Mouse (Mus musculus): Measurements from ENCODE around the gene Yars. TPM values are rescaled to one million over a fixed set of nuclear protein-coding genes. Genes with fewer than 3 reads are reported as not detected.
A peak's percentile ranks its signal among the peaks of the same experiment; 100 is the strongest.

Yars gene
- polyA plus RNA-seq (2014; fragmentation: Nextera tagmentation; extraction: Ambion mirVana): 74.9 and 78.3 TPM in 2 replicates

DNA sequence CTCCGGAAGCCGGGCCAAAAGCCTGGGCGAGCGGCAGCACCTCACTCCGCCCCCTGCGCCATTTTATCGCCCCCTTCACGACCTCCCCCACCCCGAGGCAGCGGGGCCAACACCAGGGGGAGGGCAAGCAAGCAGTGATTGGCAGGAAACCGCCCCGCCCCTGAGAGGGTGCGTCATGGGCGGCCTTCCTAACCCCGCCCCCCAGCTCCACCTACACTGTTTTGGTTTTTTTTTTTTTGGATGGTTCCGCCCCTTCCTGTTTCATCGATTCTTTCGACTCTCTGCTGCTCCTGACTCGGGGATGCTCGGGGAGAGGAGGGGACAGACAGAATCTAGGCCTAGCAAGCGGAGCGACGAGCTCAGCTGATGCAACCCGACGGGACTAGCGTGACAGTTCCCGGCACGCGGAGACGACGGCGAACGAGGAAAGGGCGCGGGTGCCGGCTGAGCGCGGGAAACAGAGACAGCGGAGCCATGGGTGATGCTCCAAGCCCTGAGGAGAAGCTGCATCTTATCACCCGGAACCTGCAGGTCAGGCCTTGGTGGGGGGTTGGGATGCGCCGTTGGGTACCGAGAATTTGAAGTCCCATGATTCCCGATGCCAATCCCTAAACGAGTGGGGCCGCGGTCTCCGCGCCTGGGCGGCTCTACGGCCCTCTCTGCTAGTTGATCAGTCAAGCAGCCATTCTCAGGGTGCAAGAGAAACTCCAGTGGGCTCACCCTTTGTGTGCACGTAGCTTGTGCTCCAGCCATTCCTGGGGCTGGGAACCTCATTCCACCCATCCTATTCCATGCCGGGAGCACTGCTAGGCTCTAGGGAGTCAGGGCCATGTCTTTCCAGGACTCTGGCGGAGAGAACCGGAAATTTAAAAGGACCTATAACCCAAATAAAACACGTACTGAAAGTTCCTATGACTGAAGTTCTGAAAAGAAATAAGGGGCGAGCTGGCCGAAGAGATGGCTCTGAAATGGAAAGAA, at the start of gene Yars, which contains the start of gene S100pbp:
Gene Yars, plus strand, starts transcription at position 219 of the 978 bp plus-strand sequence.
Gene S100pbp, minus strand, starts transcription at position 186 of the 978 bp plus-strand sequence.
- peak within 1 kb of the TSS; percentile 84 for H3K4me3 ChIP-seq (ENCODE audit: low read depth, low read length)
- H3K27me3 ChIP-seq (replicated peaks; ENCODE audit: control insufficient read depth, insufficient read depth, low read length): no peaks in the 10 kb centered on the region
- no peaks in the 10 kb centered on the region for H3K9me3 ChIP-seq (ENCODE audit: control insufficient read depth, low read length)
- H3K4me2 ChIP-seq (ENCODE audit: low read depth, low read length): peak within 1 kb of the TSS; percentile 68
- 0 out of 2 replicates have a peak, but pooled peaks cover 4% of the 10 kb centered on the region for H3K36me3 ChIP-seq (ENCODE audit: control insufficient read depth, insufficient read depth, low read length)
- peaks cover 11% of the 10 kb centered on the region for H3K4me1 ChIP-seq (ENCODE audit: control insufficient read depth, insufficient read depth, low read length)
- ATAC-seq (ENCODE audit: low read depth) (peak; percentile 89), DNase-seq (ENCODE audit: low spot score) (peak; percentile 98)
- H3K27ac ChIP-seq (replicated peaks; ENCODE audit: low read depth, low read length): peak within 1 kb of the TSS; percentile 91
- peak within 1 kb of the TSS; percentile 84 for H3K9ac ChIP-seq (ENCODE audit: low read depth, low read length)
- WGBS: under 1% methylated on average over 54 of the region's 58 CpGs

DNA sequence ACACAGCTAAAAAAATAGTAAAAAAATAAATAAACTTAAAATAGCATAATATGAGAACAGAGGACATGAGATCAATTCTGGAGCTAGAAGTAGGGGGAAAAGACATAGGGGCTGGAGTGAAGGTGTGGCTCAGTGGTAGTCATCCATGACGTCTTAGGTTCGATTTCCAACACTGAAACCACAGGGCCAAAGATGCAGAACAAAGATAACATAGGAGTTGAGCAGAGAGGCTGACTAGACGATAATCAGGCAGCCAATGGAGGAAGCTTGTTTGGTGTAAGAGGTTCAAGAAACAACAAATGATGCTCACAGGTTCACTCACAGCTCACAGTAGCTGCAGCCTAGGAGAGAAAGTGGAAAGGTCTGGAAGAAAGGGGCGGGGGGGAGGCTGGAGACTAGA, 48.8 kb upstream of the Yars start:
- H3K4me3 ChIP-seq (ENCODE audit: low read depth, low read length): no peak overlapping the region
- no peak overlapping the region for H3K4me2 ChIP-seq (ENCODE audit: low read depth, low read length)
- no peaks in the 10 kb centered on the region for H3K9me3 ChIP-seq (ENCODE audit: control insufficient read depth, low read length)
- DNase-seq (ENCODE audit: low spot score) (no peak), ATAC-seq (ENCODE audit: low read depth) (no peak)
- 73% methylated on average over 4 of the region's 4 CpGs for WGBS
- H3K27me3 ChIP-seq (replicated peaks; ENCODE audit: control insufficient read depth, insufficient read depth, low read length): peaks cover 10% of the 10 kb centered on the region
- 0 out of 2 replicates have a peak, but pooled peaks cover 4% of the 10 kb centered on the region for H3K36me3 ChIP-seq (ENCODE audit: control insufficient read depth, insufficient read depth, low read length)
- H3K9ac ChIP-seq (ENCODE audit: low read depth, low read length): no peak overlapping the region
- H3K4me1 ChIP-seq (ENCODE audit: control insufficient read depth, insufficient read depth, low read length): peaks cover 25% of the 10 kb centered on the region
- H3K27ac ChIP-seq (replicated peaks; ENCODE audit: low read depth, low read length): no peak overlapping the region

DNA sequence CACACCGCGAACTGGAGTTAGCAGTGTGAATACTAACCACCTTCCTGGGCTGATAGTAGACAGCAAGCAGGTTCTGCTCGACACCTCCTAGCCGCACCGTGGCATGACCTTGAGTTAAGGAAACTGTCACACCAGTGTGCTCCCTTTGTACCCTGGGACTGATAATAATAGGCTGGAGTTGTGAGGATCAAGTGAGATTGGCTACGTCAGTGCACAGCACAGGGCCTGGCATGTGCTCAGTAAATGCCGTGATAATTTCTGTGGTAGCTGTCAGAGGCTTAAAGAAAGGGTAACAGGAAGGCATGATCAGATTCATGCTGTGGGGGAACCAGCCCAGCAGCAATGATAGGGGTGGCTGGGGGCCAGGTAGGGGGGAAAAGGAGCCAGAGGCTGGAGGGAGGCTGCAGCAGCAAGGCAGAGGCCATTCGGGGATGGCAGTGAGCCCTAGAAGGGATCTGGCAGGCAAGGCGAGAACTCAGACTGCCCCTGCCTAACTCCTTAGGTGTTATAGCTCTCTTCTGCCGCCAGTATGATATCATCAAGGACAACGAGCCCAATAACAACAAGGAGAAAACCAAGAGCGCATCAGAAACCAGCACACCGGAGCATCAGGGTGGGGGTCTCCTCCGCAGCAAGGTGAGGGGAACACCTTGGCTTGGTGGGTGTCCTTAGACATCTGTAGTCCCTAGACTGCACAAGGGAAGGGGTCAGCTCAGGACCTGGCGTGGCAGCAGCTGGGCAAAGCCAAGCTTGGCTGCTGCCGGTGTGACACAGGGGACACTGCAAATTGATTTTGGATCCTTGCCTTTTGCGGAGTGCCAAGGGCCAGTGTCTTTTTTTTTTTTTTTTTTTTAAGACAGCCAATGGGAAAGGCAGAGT, 47.8 kb upstream of the Yars start:
- Histone ChIP-seq H3K27ac (replicated peaks; ENCODE audit: low read depth, low read length) (no peak overlapping the region), H3K9me3 (ENCODE audit: control insufficient read depth, low read length) (no peaks in the 10 kb centered on the region), H3K4me1 (ENCODE audit: control insufficient read depth, insufficient read depth, low read length) (peaks cover 25% of the 10 kb centered on the region), H3K9ac (ENCODE audit: low read depth, low read length) (peak overlapping the region; percentile 28; the same call in 1 of the 2 replicates), H3K36me3 (ENCODE audit: control insufficient read depth, insufficient read depth, low read length) (0 out of 2 replicates have a peak, but pooled peaks cover 4% of the 10 kb centered on the region), H3K4me2 (ENCODE audit: low read depth, low read length) (no peak overlapping the region), H3K27me3 (replicated peaks; ENCODE audit: control insufficient read depth, insufficient read depth, low read length) (0 out of 2 replicates have a peak, but pooled peaks cover 3% of the 10 kb centered on the region), H3K4me3 (ENCODE audit: low read depth, low read length) (no peak overlapping the region)
- ATAC-seq (ENCODE audit: low read depth) (no peak), DNase-seq (ENCODE audit: low spot score) (no peak)
- WGBS: 72% methylated on average over 17 of the region's 17 CpGs

DNA sequence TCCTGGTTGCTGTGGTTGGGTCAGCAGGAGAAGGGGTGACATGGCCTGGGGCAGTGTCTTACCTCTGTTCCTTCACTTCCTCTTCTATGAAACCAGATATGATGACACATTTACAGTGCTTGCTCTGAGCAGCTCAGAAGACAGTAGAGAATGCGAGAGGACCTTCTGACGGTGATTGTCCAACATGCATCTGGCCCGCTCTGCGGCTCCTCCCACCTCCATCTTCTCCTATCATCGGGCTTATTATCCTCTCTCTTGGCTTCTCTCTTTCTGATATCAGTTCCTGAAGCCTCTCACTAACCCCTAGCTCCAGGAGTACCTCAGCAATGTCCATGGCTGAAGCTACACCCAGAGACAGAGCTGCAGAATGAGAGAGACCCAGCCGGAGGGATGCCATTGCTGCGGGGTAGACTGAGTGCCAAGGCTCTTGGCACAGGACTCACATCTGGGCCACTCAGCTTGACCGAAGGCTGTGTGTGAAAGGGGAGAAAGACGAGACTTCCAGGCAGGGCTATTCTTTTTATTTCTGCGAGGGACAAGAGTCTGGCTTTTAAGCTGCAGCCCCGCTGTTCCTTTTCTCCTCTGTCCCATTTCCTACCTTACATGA, 47.0 kb upstream of the Yars start:
- Histone ChIP-seq H3K27me3 (replicated peaks; ENCODE audit: control insufficient read depth, insufficient read depth, low read length) (0 out of 2 replicates have a peak, but pooled peaks cover 2% of the 10 kb centered on the region), H3K4me3 (ENCODE audit: low read depth, low read length) (no peak overlapping the region), H3K4me2 (ENCODE audit: low read depth, low read length) (no peak overlapping the region), H3K9ac (ENCODE audit: low read depth, low read length) (no peak overlapping the region), H3K9me3 (ENCODE audit: control insufficient read depth, low read length) (no peaks in the 10 kb centered on the region), H3K4me1 (ENCODE audit: control insufficient read depth, insufficient read depth, low read length) (peaks cover 25% of the 10 kb centered on the region), H3K36me3 (ENCODE audit: control insufficient read depth, insufficient read depth, low read length) (0 out of 2 replicates have a peak, but pooled peaks cover 4% of the 10 kb centered on the region), H3K27ac (replicated peaks; ENCODE audit: low read depth, low read length) (no peak overlapping the region)
- ATAC-seq (ENCODE audit: low read depth): no peak
- no peak for DNase-seq (ENCODE audit: low spot score)
- 86% methylated on average over 11 of the region's 11 CpGs for WGBS

DNA sequence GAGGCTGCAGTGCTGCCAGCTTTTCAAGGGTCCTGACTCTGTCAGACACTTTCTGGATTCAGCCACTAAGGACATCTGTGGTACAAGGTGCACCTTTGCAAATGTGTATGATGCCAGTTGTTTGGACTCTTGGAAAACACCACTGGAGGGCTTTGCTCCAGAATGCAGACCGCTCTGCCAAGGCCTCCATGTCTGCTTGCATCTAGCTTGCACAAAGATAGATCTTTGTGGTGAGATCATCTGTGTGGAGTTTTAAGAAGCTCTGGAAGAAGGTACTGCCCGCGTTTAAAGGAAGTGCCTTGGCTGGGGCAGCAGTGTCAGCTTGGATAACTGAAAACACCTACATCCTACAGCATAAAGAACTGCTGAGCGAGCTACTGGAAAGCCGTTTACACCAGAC, 46.1 kb upstream of the Yars start:
- no peak overlapping the region for H3K9ac ChIP-seq (ENCODE audit: low read depth, low read length)
- H3K4me3 ChIP-seq (ENCODE audit: low read depth, low read length): no peak overlapping the region
- no peaks in the 10 kb centered on the region for H3K9me3 ChIP-seq (ENCODE audit: control insufficient read depth, low read length)
- ATAC-seq (ENCODE audit: low read depth) (no peak), DNase-seq (ENCODE audit: low spot score) (no peak)
- no peaks in the 10 kb centered on the region for H3K27me3 ChIP-seq (replicated peaks; ENCODE audit: control insufficient read depth, insufficient read depth, low read length)
- WGBS: 86% methylated on average over 5 of the region's 5 CpGs
- peak overlapping the region; percentile 80; the same call in 1 of the 2 replicates for H3K27ac ChIP-seq (replicated peaks; ENCODE audit: low read depth, low read length)
- H3K4me2 ChIP-seq (ENCODE audit: low read depth, low read length): no peak overlapping the region
- peaks cover 8% of the 10 kb centered on the region; the same call in 1 of the 2 replicates for H3K36me3 ChIP-seq (ENCODE audit: control insufficient read depth, insufficient read depth, low read length)
- peaks cover 25% of the 10 kb centered on the region for H3K4me1 ChIP-seq (ENCODE audit: control insufficient read depth, insufficient read depth, low read length)

DNA sequence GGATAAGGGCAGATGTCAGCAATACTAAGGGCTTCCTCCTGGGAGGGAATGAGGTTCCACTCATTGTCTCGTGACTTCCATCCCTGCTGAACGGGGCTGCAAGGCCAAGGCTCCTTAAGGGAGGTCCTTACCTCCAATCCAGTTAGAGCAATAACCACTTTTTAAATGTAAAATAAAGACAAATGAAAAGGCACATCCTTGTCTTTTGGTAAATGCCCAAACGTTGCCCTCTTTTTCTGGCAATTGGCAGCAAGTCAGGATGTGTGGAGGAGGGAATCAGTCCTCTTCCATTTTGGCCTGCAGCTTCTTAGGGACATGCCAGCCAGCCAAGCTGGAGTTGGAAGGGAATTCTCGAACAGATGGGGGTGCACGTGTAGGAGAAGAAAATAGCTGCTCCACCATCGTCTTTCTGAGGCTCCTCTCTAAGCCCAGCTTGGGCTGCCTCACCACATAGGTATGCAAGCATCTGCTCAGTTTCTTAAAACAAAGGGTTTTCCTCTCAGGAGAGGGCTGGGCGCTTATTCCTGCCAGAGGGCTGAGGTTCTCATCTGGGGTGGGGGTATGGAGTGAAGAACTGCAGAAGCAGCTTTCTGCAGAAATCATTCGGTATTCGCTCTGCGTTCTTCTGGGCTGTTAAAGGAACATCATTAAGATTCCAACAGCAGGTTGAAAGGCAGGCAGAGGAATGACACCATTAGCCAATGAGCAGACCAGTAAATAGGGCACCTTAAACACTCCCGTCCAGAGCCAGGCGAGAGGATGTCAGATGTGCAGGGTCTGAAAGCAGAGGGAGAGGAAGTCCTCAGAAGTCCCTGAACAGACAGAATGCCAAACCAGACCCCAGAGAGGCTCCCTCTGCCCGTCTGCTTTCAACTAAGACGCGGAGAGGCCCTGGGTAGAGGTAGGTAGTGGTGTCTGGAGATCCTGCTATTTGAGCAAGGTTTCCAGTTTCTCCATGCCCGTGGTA, 44.9 kb upstream of the Yars start:
- Histone ChIP-seq H3K36me3 (ENCODE audit: control insufficient read depth, insufficient read depth, low read length) (peaks cover 20% of the 10 kb centered on the region), H3K4me1 (ENCODE audit: control insufficient read depth, insufficient read depth, low read length) (peaks cover 25% of the 10 kb centered on the region), H3K4me3 (ENCODE audit: low read depth, low read length) (no peak overlapping the region), H3K9me3 (ENCODE audit: control insufficient read depth, low read length) (no peaks in the 10 kb centered on the region), H3K4me2 (ENCODE audit: low read depth, low read length) (0 out of 2 replicates have a peak overlapping the region, but pooled peaks have one; percentile 11), H3K27me3 (replicated peaks; ENCODE audit: control insufficient read depth, insufficient read depth, low read length) (no peaks in the 10 kb centered on the region), H3K9ac (ENCODE audit: low read depth, low read length) (no peak overlapping the region; the same call in 1 of the 2 replicates), H3K27ac (replicated peaks; ENCODE audit: low read depth, low read length) (peak overlapping the region; percentile 80)
- WGBS: 43% methylated on average over 16 of the region's 16 CpGs
- DNase-seq (ENCODE audit: low spot score) (peak; percentile 90), ATAC-seq (ENCODE audit: low read depth) (peak; percentile 81)

DNA sequence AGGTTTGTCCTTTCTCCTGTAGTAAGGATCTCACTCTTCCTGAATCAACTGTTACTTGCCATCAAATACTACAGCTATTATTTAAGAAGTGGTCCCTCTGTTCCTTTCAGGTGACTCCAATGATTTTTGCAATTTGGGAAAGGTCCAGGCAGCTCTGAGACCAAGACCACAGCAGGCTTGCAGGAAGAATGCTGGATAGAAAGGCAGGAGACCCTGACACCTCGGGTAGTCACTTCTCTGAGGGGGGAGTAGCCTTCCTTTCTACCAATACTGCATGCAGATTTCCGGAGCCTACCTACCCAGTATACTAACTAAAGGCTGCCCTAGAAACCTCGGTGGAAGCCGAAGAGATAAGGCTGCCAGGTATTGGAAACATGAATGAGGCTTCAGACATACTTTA, 44.1 kb upstream of the Yars start:
- H3K27ac ChIP-seq (replicated peaks; ENCODE audit: low read depth, low read length): peak overlapping the region; percentile 80
- WGBS: 67% methylated on average over 4 of the region's 4 CpGs
- H3K4me2 ChIP-seq (ENCODE audit: low read depth, low read length): peak overlapping the region; percentile 11; the same call in 1 of the 2 replicates
- DNase-seq (ENCODE audit: low spot score): no peak
- no peaks in the 10 kb centered on the region for H3K9me3 ChIP-seq (ENCODE audit: control insufficient read depth, low read length)
- H3K4me3 ChIP-seq (ENCODE audit: low read depth, low read length): no peak overlapping the region
- H3K4me1 ChIP-seq (ENCODE audit: control insufficient read depth, insufficient read depth, low read length): peaks cover 25% of the 10 kb centered on the region
- H3K27me3 ChIP-seq (replicated peaks; ENCODE audit: control insufficient read depth, insufficient read depth, low read length): no peaks in the 10 kb centered on the region
- H3K36me3 ChIP-seq (ENCODE audit: control insufficient read depth, insufficient read depth, low read length): peaks cover 25% of the 10 kb centered on the region
- ATAC-seq (ENCODE audit: low read depth): no peak
- no peak overlapping the region for H3K9ac ChIP-seq (ENCODE audit: low read depth, low read length)

Data from embryonic facial prominence, embryonic 14.5 days (tissue).